Mouse (Mus musculus): ENCODE measurements around the gene Slc39a7. TPM values are rescaled to one million over a fixed set of nuclear protein-coding genes. Genes with fewer than 3 reads are reported as not detected.
"Not testable (repeated sequence)": the region's sequence is repeated elsewhere in the genome, so short reads cannot be mapped to it uniquely, and the experiment has no call there.

The Slc39a7 gene
- polyA plus RNA-seq, 1 experiment from 2014 or later, result 43.4 TPM

- peaks cover 8% of the 10 kb centered on the region; the same call in 1 of the 2 replicates for H3K9me3 ChIP-seq (ENCODE audit: low read length)
- H3K9ac ChIP-seq (replicated peaks), result no peak overlapping the region
- peaks cover 22% of the 10 kb centered on the region for H3K4me1 ChIP-seq (ENCODE audit: insufficient read depth)
- H3K36me3 ChIP-seq (replicated peaks; ENCODE audit: insufficient read depth, low read length), result peaks cover 20% of the 10 kb centered on the region
- H3K27me3 ChIP-seq (ENCODE audit: insufficient read depth, low read length), result no peaks in the 10 kb centered on the region
- TF ChIP-seq CTCF (IDR thresholded peaks at IDR 0.05; ENCODE audit: low read depth), result no peak
- TF ChIP-seq EP300 (IDR thresholded peaks at IDR 0.05; ENCODE audit: low read depth), result no peak
- WGBS (ENCODE audit: insufficient replicate concordance), result 92% methylated on average over 22 of the region's 23 CpGs
- no peak overlapping the region for H3K4me2 ChIP-seq (ENCODE audit: low read depth, low read length)
- no peak for ATAC-seq
- no peak overlapping the region for H3K27ac ChIP-seq (ENCODE audit: low read depth)
- H3K4me3 ChIP-seq (ENCODE audit: low read depth, low read length), result no peak overlapping the region
- DNase-seq, result no peak
Observed at GRCm38 (mm10) chr17:34021539-34022413, 9.7 kb downstream of the Slc39a7 start.

- Histone ChIP-seq H3K9me3 (ENCODE audit: low read length) (no peaks in the 10 kb centered on the region), H3K4me2 (ENCODE audit: low read depth, low read length) (no peak overlapping the region), H3K27ac (ENCODE audit: low read depth) (no peak overlapping the region), H3K27me3 (ENCODE audit: insufficient read depth, low read length) (no peaks in the 10 kb centered on the region), H3K4me3 (ENCODE audit: low read depth, low read length) (no peak overlapping the region), H3K36me3 (replicated peaks; ENCODE audit: insufficient read depth, low read length) (no peaks in the 10 kb centered on the region), H3K4me1 (ENCODE audit: insufficient read depth) (no peaks in the 10 kb centered on the region), H3K9ac (replicated peaks) (no peak overlapping the region)
- WGBS (ENCODE audit: insufficient replicate concordance), result 90% methylated on average over 8 of the region's 8 CpGs
- ATAC-seq (no peak), DNase-seq (no peak)
- TF ChIP-seq CTCF (IDR thresholded peaks at IDR 0.05; ENCODE audit: low read depth), result no peak
Observed at GRCm38 (mm10) chr17:34013436-34013835, 18.0 kb downstream of the Slc39a7 start.

GRCm38 (mm10) chr17:34010156-34010555 lies 21.3 kb downstream of the Slc39a7 start:
- Histone ChIP-seq H3K4me3 (ENCODE audit: low read depth, low read length) (no peak overlapping the region), H3K9ac (replicated peaks) (no peak overlapping the region), H3K36me3 (replicated peaks; ENCODE audit: insufficient read depth, low read length) (no peaks in the 10 kb centered on the region), H3K27me3 (ENCODE audit: insufficient read depth, low read length) (no peaks in the 10 kb centered on the region), H3K9me3 (ENCODE audit: low read length) (no peaks in the 10 kb centered on the region), H3K27ac (ENCODE audit: low read depth) (no peak overlapping the region), H3K4me2 (ENCODE audit: low read depth, low read length) (no peak overlapping the region), H3K4me1 (ENCODE audit: insufficient read depth) (no peaks in the 10 kb centered on the region)
- 64% methylated on average over 5 of the region's 5 CpGs for WGBS (ENCODE audit: insufficient replicate concordance)
- ATAC-seq, result no peak
- TF ChIP-seq CTCF (IDR thresholded peaks at IDR 0.05; ENCODE audit: low read depth) (no peak), EP300 (IDR thresholded peaks at IDR 0.05; ENCODE audit: low read depth) (no peak)
- DNase-seq, result no peak

GRCm38 (mm10) chr17:34006570-34006969 lies 24.9 kb downstream of the Slc39a7 start:
- Histone ChIP-seq H3K4me2 (ENCODE audit: low read depth, low read length) (no peak overlapping the region), H3K4me1 (ENCODE audit: insufficient read depth) (no peaks in the 10 kb centered on the region), H3K4me3 (ENCODE audit: low read depth, low read length) (no peak overlapping the region), H3K9me3 (ENCODE audit: low read length) (no peaks in the 10 kb centered on the region), H3K27ac (ENCODE audit: low read depth) (no peak overlapping the region), H3K27me3 (ENCODE audit: insufficient read depth, low read length) (no peaks in the 10 kb centered on the region), H3K9ac (replicated peaks) (no peak overlapping the region), H3K36me3 (replicated peaks; ENCODE audit: insufficient read depth, low read length) (no peaks in the 10 kb centered on the region)
- TF ChIP-seq EP300 (IDR thresholded peaks at IDR 0.05; ENCODE audit: low read depth) (no peak), CTCF (IDR thresholded peaks at IDR 0.05; ENCODE audit: low read depth) (no peak)
- 31% methylated on average over 2 of the region's 2 CpGs for WGBS (ENCODE audit: insufficient replicate concordance)
- ATAC-seq (no peak), DNase-seq (no peak)

GRCm38 (mm10) chr17:34003426-34003825 lies 28.1 kb downstream of the Slc39a7 start:
- no peak overlapping the region for H3K4me3 ChIP-seq (ENCODE audit: low read depth, low read length)
- TF ChIP-seq CTCF (IDR thresholded peaks at IDR 0.05; ENCODE audit: low read depth) (peak; percentile 90), EP300 (IDR thresholded peaks at IDR 0.05; ENCODE audit: low read depth) (no peak)
- WGBS (ENCODE audit: insufficient replicate concordance), result 6% methylated on average over 5 of the region's 5 CpGs
- no peaks in the 10 kb centered on the region for H3K36me3 ChIP-seq (replicated peaks; ENCODE audit: insufficient read depth, low read length)
- H3K9ac ChIP-seq (replicated peaks), result no peak overlapping the region
- ATAC-seq, result no peak
- H3K4me1 ChIP-seq (ENCODE audit: insufficient read depth), result peaks cover 11% of the 10 kb centered on the region
- H3K27ac ChIP-seq (ENCODE audit: low read depth), result no peak overlapping the region
- H3K9me3 ChIP-seq (ENCODE audit: low read length), result no peaks in the 10 kb centered on the region
- peak; percentile 66 for DNase-seq
- H3K27me3 ChIP-seq (ENCODE audit: insufficient read depth, low read length), result no peaks in the 10 kb centered on the region
- H3K4me2 ChIP-seq (ENCODE audit: low read depth, low read length), result no peak overlapping the region

GRCm38 (mm10) chr17:34000796-34001195 lies 30.7 kb downstream of the Slc39a7 start:
- not testable (repeated sequence) for H3K9me3 ChIP-seq (ENCODE audit: low read length); DNase-seq; ATAC-seq; H3K27me3 ChIP-seq (ENCODE audit: insufficient read depth, low read length); H3K27ac ChIP-seq (ENCODE audit: low read depth); H3K36me3 ChIP-seq (replicated peaks; ENCODE audit: insufficient read depth, low read length)
- H3K4me3 ChIP-seq (ENCODE audit: low read depth, low read length), result peak overlapping the region; percentile 88; the same call in 1 of the 2 replicates
- 45% methylated on average over 2 of the region's 2 CpGs for WGBS (ENCODE audit: insufficient replicate concordance)
- H3K4me1 ChIP-seq (ENCODE audit: insufficient read depth), result peaks cover 11% of the 10 kb centered on the region
- H3K9ac ChIP-seq (replicated peaks), result peak overlapping the region; percentile 86; the same call in 1 of the 2 replicates
- H3K4me2 ChIP-seq (ENCODE audit: low read depth, low read length), result peak overlapping the region; percentile 98

Measured in liver, postnatal 0 days (tissue).